In genomic region chr13:98393356-98394070, GRCm38 (mm10) we compare ENCODE assay signal across 9 mouse cellular contexts. TPM values are rescaled to one million over a fixed set of nuclear protein-coding genes. Genes with fewer than 3 reads are reported as not detected.
DNase-seq lines count a peak whose midpoint lies in the region; ATAC-seq and TF ChIP-seq lines count a peak whose summit lies in the region.
"Had no signal": no experiment of that assay in that cellular context is flagged by ENCODE, and none has a peak within 500 bp of the region (broad histone marks: within the 10 kb centered on the region; RNA-seq: fewer than 3 reads in every experiment).

No protein-coding gene starts in this region.

- DNase-seq in intestine, embryonic 14.5 days (ENCODE audit: low spot score): no peak
- peak; percentile 68 for DNase-seq in NIH3T3 (ENCODE audit: low read depth)
- DNase-seq in layer of hippocampus, postnatal 10 days (ENCODE audit: low spot score in 2 of 2): peak; percentile 22 to 29
- DNase-seq in lung, postnatal 4 days: no peak
- no peak for DNase-seq in adrenal gland, adult 8-10 months

- H3K4me1 ChIP-seq in intestine, embryonic 14.5 days (replicated peaks; ENCODE audit: control insufficient read depth, insufficient read depth, low read length): peaks cover 14% of the 10 kb centered on the region
- no peaks in the 10 kb centered on the region for H3K4me1 ChIP-seq in intestine, postnatal 0 days (replicated peaks; ENCODE audit: control insufficient read depth, insufficient read depth, low read length)
- H3K4me1 ChIP-seq in embryonic facial prominence, embryonic 12.5 days: peaks cover 40% of the 10 kb centered on the region

- H3K9ac ChIP-seq in intestine, embryonic 14.5 days (ENCODE audit: low read length): no peak overlapping the region
- no peak overlapping the region for H3K9ac ChIP-seq in intestine, postnatal 0 days (ENCODE audit: low read depth, low read length)
- no peak overlapping the region for H3K9ac ChIP-seq in embryonic facial prominence, embryonic 12.5 days
- H3K9ac ChIP-seq: forebrain, embryonic 15.5 days; lung, embryonic 15.5 days had no signal

- WGBS in intestine, embryonic 14.5 days: 24% methylated on average over 10 of the region's 10 CpGs
- WGBS in intestine, postnatal 0 days: 33% methylated on average over 10 of the region's 10 CpGs
- WGBS in embryonic facial prominence, embryonic 12.5 days: 21% methylated on average over 10 of the region's 10 CpGs

- H3K27ac ChIP-seq in intestine, embryonic 14.5 days (ENCODE audit: low read depth): no peak overlapping the region
- H3K27ac ChIP-seq in intestine, postnatal 0 days (ENCODE audit: low read depth, low read length): no peak overlapping the region
- H3K27ac ChIP-seq in embryonic facial prominence, embryonic 12.5 days: peak overlapping the region; percentile 90; the same call in 1 of the 2 replicates
- H3K27ac ChIP-seq: forebrain, embryonic 15.5 days; lung, embryonic 15.5 days had no signal

- H3K9me3 ChIP-seq in intestine, embryonic 14.5 days (ENCODE audit: control insufficient read depth, low read length): no peaks in the 10 kb centered on the region
- no peaks in the 10 kb centered on the region for H3K9me3 ChIP-seq in intestine, postnatal 0 days (ENCODE audit: control insufficient read depth)
- no peaks in the 10 kb centered on the region; the same call in 1 of the 2 replicates for H3K9me3 ChIP-seq in embryonic facial prominence, embryonic 12.5 days
- H3K9me3 ChIP-seq: forebrain, embryonic 15.5 days; lung, embryonic 15.5 days had no signal

- ATAC-seq in intestine, embryonic 14.5 days (replicated peaks; ENCODE audit: low FRiP score, low TSS enrichment, low read depth): no peak
- ATAC-seq in intestine, postnatal 0 days: no peak
- ATAC-seq in embryonic facial prominence, embryonic 12.5 days (ENCODE audit: insufficient number of reproducible peaks, insufficient read depth, low FRiP score, low TSS enrichment): no peak; the same call in 1 of the 2 replicates
- ATAC-seq: forebrain, embryonic 15.5 days had no signal

- H3K4me3 ChIP-seq in intestine, embryonic 14.5 days (ENCODE audit: low read depth, low read length): no peak overlapping the region
- H3K4me3 ChIP-seq in intestine, postnatal 0 days (ENCODE audit: low read depth, low read length): no peak overlapping the region
- no peak overlapping the region for H3K4me3 ChIP-seq in embryonic facial prominence, embryonic 12.5 days
- H3K4me3 ChIP-seq: forebrain, embryonic 15.5 days; lung, embryonic 15.5 days had no signal

- no peaks in the 10 kb centered on the region for H3K36me3 ChIP-seq in intestine, embryonic 14.5 days (ENCODE audit: control insufficient read depth, insufficient read depth, low read length)
- no peaks in the 10 kb centered on the region for H3K36me3 ChIP-seq in intestine, postnatal 0 days (ENCODE audit: control insufficient read depth, insufficient read depth)
- H3K36me3 ChIP-seq in embryonic facial prominence, embryonic 12.5 days: no peaks in the 10 kb centered on the region
- H3K36me3 ChIP-seq: forebrain, embryonic 15.5 days; lung, embryonic 15.5 days had no signal

- peaks cover 56% of the 10 kb centered on the region for H3K27me3 ChIP-seq in intestine, embryonic 14.5 days (replicated peaks; ENCODE audit: control insufficient read depth, insufficient read depth, low read length)
- peaks cover 54% of the 10 kb centered on the region for H3K27me3 ChIP-seq in intestine, postnatal 0 days (replicated peaks; ENCODE audit: control insufficient read depth, insufficient read depth, low read length)
- peaks cover 33% of the 10 kb centered on the region for H3K27me3 ChIP-seq in embryonic facial prominence, embryonic 12.5 days

- peak overlapping the region; percentile 20; the same call in 1 of the 2 replicates for H3K4me2 ChIP-seq in intestine, embryonic 14.5 days (ENCODE audit: low read length)
- no peak overlapping the region for H3K4me2 ChIP-seq in intestine, postnatal 0 days (replicated peaks; ENCODE audit: low read depth)
- no peak overlapping the region for H3K4me2 ChIP-seq in embryonic facial prominence, embryonic 12.5 days (replicated peaks)
- H3K4me2 ChIP-seq: forebrain, embryonic 15.5 days; lung, embryonic 15.5 days had no signal

- no peak for TF ChIP-seq CTCF in intestine, postnatal 0 days (IDR thresholded peaks at IDR 0.05; ENCODE audit: low read depth)

RNA-seq across cellular contexts. Expression of gene Foxd1, which starts 39.5 kb away (rescaled TPM):
- not detected in 2 replicates for polyA plus RNA-seq in intestine, embryonic 14.5 days (2014; fragmentation: Nextera tagmentation; extraction: Ambion mirVana)
- polyA plus RNA-seq in intestine, postnatal 0 days (2015; fragmentation: Nextera tagmentation; extraction: Ambion mirVana): not detected in 2 replicates
- polyA plus RNA-seq in embryonic facial prominence, embryonic 12.5 days (2016; fragmentation: Nextera tagmentation; extraction: Ambion mirVana): 9.5 and 9.9 TPM in 2 replicates
- 1 to 10 TPM; 1.5 to 1.6 TPM for total RNA-seq in layer of hippocampus, postnatal 10 days (2021)
- 1 to 10 TPM in 3 of 4 experiments, under 1 TPM in 1; 0.96 to 1.8 (median 1.4) TPM for total RNA-seq in adrenal gland, adult 8-10 months (2022)

Comparison
In these comparisons a context has a peak if more than half of its experiments do, and no peak if none do; other contexts are left out.
1. DNase-seq: peak in NIH3T3 (single experiment) and layer of hippocampus, postnatal 10 days (2 of 2); none in intestine, embryonic 14.5 days (single experiment), lung, postnatal 4 days (0 of 2) and adrenal gland, adult 8-10 months (single experiment).
2. RNA of gene Foxd1, which starts 39.5 kb away (polyA plus RNA-seq): 9.5 to 9.9 TPM in embryonic facial prominence, embryonic 12.5 days; not detected in intestine, postnatal 0 days and not detected in intestine, embryonic 14.5 days; every median in the first group is over 10 times any median in the second.